Mouse (Mus musculus) forebrain, embryonic 13.5 days (tissue): ENCODE data around the gene Tmem170b. TPM values are rescaled to one million over a fixed set of nuclear protein-coding genes. Genes with fewer than 3 reads are reported as not detected.

Source experiments
- ATAC-seq: fragments of 200-750 bp; cut with Nextera tagmentation; 2 replicates; pipeline ENCODE4 v1.8.0; 2017
- H3K27ac ChIP-seq: fragments of 300-500 bp; sonication (generic); 2 replicates; pipeline ENCODE4 v1.5.1; 2015; ENCODE audit warnings: inconsistent platforms, mild to moderate bottlenecking, moderate library complexity
- H3K27me3 ChIP-seq: fragments of 300-500 bp; sonication (generic); 2 replicates; pipeline ENCODE4 v1.6.1; 2015; ENCODE audit warnings: mild to moderate bottlenecking, inconsistent platforms
- H3K36me3 ChIP-seq: fragments of 300-500 bp; sonication (generic); 2 replicates; pipeline ENCODE4 v1.6.1; 2015; ENCODE audit warnings: mild to moderate bottlenecking, inconsistent platforms; ENCODE audit not compliant: poor library complexity, severe bottlenecking
- H3K4me1 ChIP-seq: fragments of 300-500 bp; sonication (generic); 2 replicates; pipeline ENCODE4 v1.6.1; 2015; ENCODE audit warnings: inconsistent platforms
- H3K4me2 ChIP-seq: fragments of 300-500 bp; sonication (generic); 2 replicates; pipeline ENCODE4 v1.6.1; 2015; ENCODE audit warnings: inconsistent platforms, mild to moderate bottlenecking, moderate library complexity
- H3K4me3 ChIP-seq: fragments of 300-500 bp; sonication (generic); 2 replicates; pipeline ENCODE4 v1.5.1; 2015; ENCODE audit warnings: mild to moderate bottlenecking, inconsistent platforms
- H3K9ac ChIP-seq: fragments of 300-500 bp; sonication (generic); 2 replicates; pipeline ENCODE4 v1.6.1; 2015; ENCODE audit warnings: mild to moderate bottlenecking, inconsistent platforms
- H3K9me3 ChIP-seq: fragments of 300-500 bp; sonication (generic); replicated peaks from 2 replicates; pipeline ENCODE4 v1.6.1; 2016; ENCODE audit warnings: inconsistent platforms
- WGBS: fragments of 180-500 bp; shearing (Covaris S2); methylation state at CpG from one replicate; pipeline ENCODE4 v1.1.7; 2015; 5-methylcytosine and 5-hydroxymethylcytosine counted together
- polyA plus RNA-seq: library from polyadenylated mRNA; unstranded; fragments of >200 nt; fragmentation: Nextera tagmentation; extraction: Ambion mirVana; gene quantifications from 2 replicates; pipeline ENCODE4 v1.2.1, GENCODE M21; 2015

Tmem170b gene
- polyA plus RNA-seq: 28.0 and 31.1 TPM in 2 replicates

GRCm38 (mm10) chr13:41605099-41606010 lies at the start of gene Tmem170b:
Gene Tmem170b, plus strand, starts transcription at chr13:41605907.
- Histone ChIP-seq H3K36me3 (no peaks in the 10 kb centered on the region), H3K27me3 (no peaks in the 10 kb centered on the region), H3K9me3 (no peaks in the 10 kb centered on the region), H3K4me2 (peak within 1 kb of the TSS; percentile 69), H3K9ac (peak within 1 kb of the TSS; percentile 99), H3K27ac (peak within 1 kb of the TSS; percentile 88), H3K4me1 (peaks cover 30% of the 10 kb centered on the region), H3K4me3 (peak within 1 kb of the TSS; percentile 92)
- peak; percentile 99 for ATAC-seq
- under 1% methylated on average over 35 of the region's 87 CpGs for WGBS

- WGBS: 92% methylated on average over 4 of the region's 4 CpGs
- H3K4me3 ChIP-seq: no peak overlapping the region
- H3K9me3 ChIP-seq: no peaks in the 10 kb centered on the region
- no peaks in the 10 kb centered on the region for H3K27me3 ChIP-seq
- H3K9ac ChIP-seq: no peak overlapping the region
- H3K27ac ChIP-seq: no peak overlapping the region
- no peak overlapping the region for H3K4me2 ChIP-seq
- peaks cover 9% of the 10 kb centered on the region for H3K4me1 ChIP-seq
- H3K36me3 ChIP-seq: no peaks in the 10 kb centered on the region
- ATAC-seq: no peak
These were observed 44.7 kb upstream of the Tmem170b start for GRCm38 (mm10) chr13:41561024-41561423.

GRCm38 (mm10) chr13:41568421-41568820 lies 37.3 kb upstream of the Tmem170b start:
- Histone ChIP-seq H3K9ac (no peak overlapping the region), H3K27me3 (peaks cover 10% of the 10 kb centered on the region), H3K27ac (no peak overlapping the region), H3K36me3 (no peaks in the 10 kb centered on the region), H3K4me2 (no peak overlapping the region), H3K4me1 (peaks cover 17% of the 10 kb centered on the region), H3K9me3 (no peaks in the 10 kb centered on the region), H3K4me3 (no peak overlapping the region)
- ATAC-seq: no peak
- 87% methylated on average over 3 of the region's 3 CpGs for WGBS

GRCm38 (mm10) chr13:41568926-41569325 lies 36.8 kb upstream of the Tmem170b start:
- Histone ChIP-seq H3K27ac (no peak overlapping the region), H3K4me3 (no peak overlapping the region), H3K27me3 (peaks cover 10% of the 10 kb centered on the region), H3K4me1 (peaks cover 17% of the 10 kb centered on the region), H3K9ac (no peak overlapping the region), H3K9me3 (no peaks in the 10 kb centered on the region), H3K36me3 (no peaks in the 10 kb centered on the region), H3K4me2 (no peak overlapping the region)
- whole genome bisulfite sequencing: 92% methylated on average over 8 of the region's 8 CpGs
- no peak for ATAC-seq

- Histone ChIP-seq H3K27me3 (peaks cover 10% of the 10 kb centered on the region), H3K9ac (no peak overlapping the region), H3K36me3 (no peaks in the 10 kb centered on the region), H3K4me3 (no peak overlapping the region), H3K4me2 (no peak overlapping the region), H3K9me3 (no peaks in the 10 kb centered on the region), H3K4me1 (peaks cover 15% of the 10 kb centered on the region), H3K27ac (no peak overlapping the region)
- 87% methylated on average over 3 of the region's 3 CpGs for WGBS
- ATAC-seq: no peak
These were observed 35.9 kb upstream of the Tmem170b start for GRCm38 (mm10) chr13:41569776-41570175.

GRCm38 (mm10) chr13:41571368-41572350 lies 34.0 kb upstream of the Tmem170b start:
- Histone ChIP-seq H3K9me3 (no peaks in the 10 kb centered on the region), H3K4me2 (peak overlapping the region; percentile 49), H3K27me3 (peaks cover 10% of the 10 kb centered on the region), H3K4me3 (0 out of 2 replicates have a peak overlapping the region, but pooled peaks have one; percentile 11), H3K4me1 (peaks cover 9% of the 10 kb centered on the region), H3K36me3 (no peaks in the 10 kb centered on the region), H3K9ac (peak overlapping the region; percentile 31; the same call in 1 of the 2 replicates), H3K27ac (peak overlapping the region; percentile 27; the same call in 1 of the 2 replicates)
- ATAC-seq: peak; percentile 80
- WGBS: 6% methylated on average over 13 of the region's 13 CpGs

- H3K27ac ChIP-seq: no peak overlapping the region
- no peaks in the 10 kb centered on the region for H3K36me3 ChIP-seq
- H3K9me3 ChIP-seq: no peaks in the 10 kb centered on the region
- H3K27me3 ChIP-seq: peaks cover 10% of the 10 kb centered on the region
- no peak overlapping the region for H3K9ac ChIP-seq
- no peak overlapping the region for H3K4me3 ChIP-seq
- 48% methylated on average over 4 of the region's 4 CpGs for WGBS
- no peak overlapping the region for H3K4me2 ChIP-seq
- ATAC-seq: peak; percentile 66
- H3K4me1 ChIP-seq: peaks cover 9% of the 10 kb centered on the region
These were observed 33.4 kb upstream of the Tmem170b start for GRCm38 (mm10) chr13:41572351-41572735.

- Histone ChIP-seq H3K4me2 (no peak overlapping the region), H3K36me3 (no peaks in the 10 kb centered on the region), H3K27me3 (peaks cover 10% of the 10 kb centered on the region), H3K9me3 (no peaks in the 10 kb centered on the region), H3K4me1 (peaks cover 9% of the 10 kb centered on the region), H3K9ac (no peak overlapping the region), H3K27ac (no peak overlapping the region), H3K4me3 (no peak overlapping the region)
- 51% methylated on average over 4 of the region's 4 CpGs for WGBS
- no peak for ATAC-seq
These were observed 32.4 kb upstream of the Tmem170b start for GRCm38 (mm10) chr13:41573126-41573846.

- ATAC-seq: no peak
- WGBS: 91% methylated on average over 4 of the region's 4 CpGs
- no peak overlapping the region for H3K9ac ChIP-seq
- H3K9me3 ChIP-seq: no peaks in the 10 kb centered on the region
- H3K27me3 ChIP-seq: no peaks in the 10 kb centered on the region
- no peaks in the 10 kb centered on the region for H3K36me3 ChIP-seq
- no peak overlapping the region for H3K4me3 ChIP-seq
- no peak overlapping the region for H3K4me2 ChIP-seq
- H3K27ac ChIP-seq: no peak overlapping the region
- no peaks in the 10 kb centered on the region for H3K4me1 ChIP-seq
These were observed 24.6 kb upstream of the Tmem170b start for GRCm38 (mm10) chr13:41581058-41581457.

GRCm38 (mm10) chr13:41583666-41584357 lies 21.9 kb upstream of the Tmem170b start:
- Histone ChIP-seq H3K4me2 (no peak overlapping the region), H3K4me3 (no peak overlapping the region), H3K27ac (no peak overlapping the region), H3K9ac (no peak overlapping the region), H3K4me1 (no peaks in the 10 kb centered on the region), H3K36me3 (no peaks in the 10 kb centered on the region), H3K9me3 (no peaks in the 10 kb centered on the region), H3K27me3 (no peaks in the 10 kb centered on the region)
- no peak for ATAC-seq
- WGBS: 84% methylated on average over 7 of the region's 7 CpGs

- no peak overlapping the region for H3K27ac ChIP-seq
- no peaks in the 10 kb centered on the region for H3K9me3 ChIP-seq
- H3K4me3 ChIP-seq: no peak overlapping the region
- 86% methylated on average over 3 of the region's 3 CpGs for WGBS
- H3K9ac ChIP-seq: no peak overlapping the region
- H3K27me3 ChIP-seq: no peaks in the 10 kb centered on the region
- H3K4me1 ChIP-seq: no peaks in the 10 kb centered on the region
- H3K4me2 ChIP-seq: no peak overlapping the region
- no peak for ATAC-seq
- H3K36me3 ChIP-seq: no peaks in the 10 kb centered on the region
These were observed 21.4 kb upstream of the Tmem170b start for GRCm38 (mm10) chr13:41584358-41584680.
